Mouse (Mus musculus) liver, embryonic 18 days (tissue): ENCODE results near the gene Snap47. TPM values are rescaled to one million over a fixed set of nuclear protein-coding genes. Genes with fewer than 3 reads are reported as not detected.

ENCODE experiments used
- polyA plus RNA-seq: library from polyadenylated mRNA; depleted of rRNA; stranded (reverse); fragments of >200 nt; gene quantifications from 2 replicates; pipeline ENCODE4 v1.2.3, GENCODE M21; 2012; rRNA removed

Snap47 gene
- 19.8 and 21.5 TPM in 2 replicates for polyA plus RNA-seq

GRCm38 (mm10) chr11:59451086-59451485 is at the start of gene Snap47:
Snap47 (minus strand) TSS chr11:59451186.

GRCm38 (mm10) chr11:59472326-59472677 is 21.3 kb upstream of the Snap47 start, which contains the start of gene Zfp867:
Zfp867 (minus strand) TSS chr11:59472474.

GRCm38 (mm10) chr11:59449741-59450229 is 1.2 kb downstream of the Snap47 start, which contains the start of gene Jmjd4:
Jmjd4 (plus strand) TSS chr11:59450045.

GRCm38 (mm10) chr11:59375475-59375874 is 75.5 kb downstream of the Snap47 start, which contains the start of gene Prss38:
Prss38 (minus strand) TSS chr11:59375657.

Other genes starting within 250 kb of the Snap47 start
- gene Mrpl55, start 248.7 kb downstream of the Snap47 start, polyA plus RNA-seq: 21.8 and 24.0 TPM in 2 replicates
- 13.5 and 13.8 TPM in 2 replicates for gene 2310033P09Rik, start 242.9 kb downstream of the Snap47 start, polyA plus RNA-seq
- 274 and 291 TPM in 2 replicates for gene Arf1, start 222.9 kb downstream of the Snap47 start, polyA plus RNA-seq
- not detected in 2 replicates for gene Wnt3a, start 160.4 kb downstream of the Snap47 start, polyA plus RNA-seq
- gene Wnt9a, start 144.3 kb downstream of the Snap47 start, polyA plus RNA-seq: 0.23 and 0.26 TPM in 2 replicates
- gene Prss38, start 75.5 kb downstream of the Snap47 start, polyA plus RNA-seq: not detected in 2 replicates
- 2.3 and 2.5 TPM in 2 replicates for gene Jmjd4, start 1.1 kb downstream of the Snap47 start, polyA plus RNA-seq
- gene Zfp867, start 21.3 kb upstream of the Snap47 start, polyA plus RNA-seq: 1.1 and 1.2 TPM in 2 replicates
- 2.7 and 3.4 TPM in 2 replicates for gene Zkscan17, start 75.6 kb upstream of the Snap47 start, polyA plus RNA-seq
- 0.89 and 1.00 TPM in 2 replicates for gene Nlrp3, start 90.4 kb upstream of the Snap47 start, polyA plus RNA-seq
- not detected in 2 replicates for gene Olfr222, start 125.0 kb upstream of the Snap47 start, polyA plus RNA-seq
- not detected in 2 replicates for gene Olfr223, start 142.1 kb upstream of the Snap47 start, polyA plus RNA-seq
- 24.0 and 25.8 TPM in 2 replicates for gene Mprip, start 210.1 kb upstream of the Snap47 start, polyA plus RNA-seq